Mouse (Mus musculus): Measurements from ENCODE around the gene Scamp2.

Gene Scamp2

GRCm38 (mm10) chr9:57550126-57550862, 10.4 kb upstream of the Scamp2 start:
- no peak for DNase-seq (ENCODE audit: low spot score)

DNA sequence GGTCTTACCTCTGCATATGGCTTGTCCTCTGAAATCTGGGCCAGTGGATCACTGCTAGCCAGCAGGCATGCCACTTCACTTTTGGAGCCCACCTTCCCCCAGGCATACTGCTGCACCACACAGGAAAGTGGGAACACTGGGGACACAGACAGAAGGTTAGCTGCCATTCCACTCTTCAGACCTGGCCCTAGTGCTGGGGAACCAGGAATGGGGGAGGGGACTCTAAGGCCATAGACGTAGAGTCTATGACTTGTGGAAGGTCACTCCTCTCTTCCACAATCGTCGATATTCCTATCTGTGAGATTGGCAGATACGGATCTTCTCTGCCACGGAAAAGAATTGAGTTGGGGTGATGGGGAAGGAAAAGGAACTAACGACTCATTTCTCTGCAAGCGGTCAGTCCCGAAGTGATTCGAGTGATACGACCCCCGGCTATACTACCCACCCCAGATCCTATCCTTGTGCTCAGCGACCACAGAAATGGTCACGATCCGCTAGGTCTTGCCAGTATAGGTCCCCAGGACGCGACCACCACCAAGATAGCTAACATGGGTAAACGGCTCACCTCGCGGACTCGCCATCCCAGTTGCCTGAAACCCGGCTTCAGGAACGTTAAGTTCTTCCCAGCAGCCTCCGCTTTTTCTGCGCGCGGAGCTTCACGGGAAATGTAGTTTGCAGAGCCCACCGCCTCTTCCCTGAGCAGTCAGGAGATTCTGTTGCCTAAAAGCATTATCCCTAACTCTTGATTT, 8.4 kb upstream of the Scamp2 start, which contains the start of gene Mpi:
Mpi (minus strand) TSS at position 625 of the 749 bp plus-strand sequence.
- peak; percentile 80 for DNase-seq (ENCODE audit: low spot score)

DNA sequence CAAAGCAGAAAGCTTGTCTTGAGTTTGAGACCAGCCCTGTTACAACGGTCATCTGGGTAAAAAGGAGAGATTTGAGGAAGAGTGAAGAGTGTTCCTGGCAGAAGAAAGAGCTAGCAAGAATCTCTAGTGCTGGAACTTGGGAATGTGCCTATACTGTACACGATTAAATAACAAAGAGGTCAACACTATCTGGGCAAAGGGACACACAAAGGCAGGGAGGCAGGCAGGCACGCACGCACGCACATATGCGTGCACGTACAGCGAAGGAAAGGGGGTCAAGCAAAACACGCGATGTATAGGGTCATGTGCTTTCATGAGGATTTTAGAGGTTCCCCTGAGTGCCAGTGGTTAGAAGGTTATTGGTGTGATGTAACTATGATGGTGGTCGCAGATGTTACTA, 7.6 kb upstream of the Scamp2 start:
- DNase-seq (ENCODE audit: low spot score) = no peak

- no peak for DNase-seq (ENCODE audit: low spot score)
Measured at GRCm38 (mm10) chr9:57554753-57555152, 6.0 kb upstream of the Scamp2 start.

- no peak for DNase-seq (ENCODE audit: low spot score)
Measured at GRCm38 (mm10) chr9:57557215-57557614, 3.5 kb upstream of the Scamp2 start.

DNA sequence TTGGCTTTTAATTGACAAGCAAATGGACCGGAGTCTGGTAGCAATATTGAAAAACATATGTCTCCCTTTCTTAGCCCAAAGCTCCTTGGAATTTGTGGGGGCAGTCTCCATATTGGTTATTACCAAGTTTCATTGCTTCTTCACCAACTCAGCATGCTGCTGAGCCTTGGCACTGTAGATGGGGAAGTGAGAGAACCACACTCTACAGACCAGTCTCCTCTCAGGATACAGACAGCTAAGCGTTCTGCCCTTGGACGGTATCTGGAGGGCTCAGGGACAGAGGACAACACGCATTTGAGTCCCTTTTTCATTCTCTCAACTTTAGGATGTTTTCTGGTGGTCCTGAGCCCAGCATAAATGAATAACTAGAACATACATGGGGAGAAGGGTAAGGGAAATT, 2.1 kb upstream of the Scamp2 start:
- no peak for DNase-seq (ENCODE audit: low spot score)

DNA sequence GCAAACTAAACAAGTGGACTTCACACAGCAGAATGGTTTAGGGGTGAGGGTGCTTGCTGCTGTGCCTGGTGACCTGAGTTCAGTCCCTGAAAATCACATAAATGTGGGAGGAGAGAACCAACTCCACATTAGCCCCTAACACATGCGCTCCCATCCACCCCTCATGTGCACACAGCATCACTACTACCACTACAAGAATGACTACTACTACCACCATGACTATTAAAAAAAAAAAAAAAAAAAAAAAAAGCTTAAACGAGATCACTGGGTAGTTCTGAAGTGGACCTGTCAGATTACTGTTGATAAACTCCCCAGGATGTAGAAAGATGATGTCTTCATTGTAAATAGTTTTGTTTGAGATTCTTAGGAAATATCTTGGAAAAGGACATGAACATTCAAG, 1.2 kb upstream of the Scamp2 start:
- no peak for DNase-seq (ENCODE audit: low spot score)

GRCm38 (mm10) chr9:57560263-57560662, 480 bp upstream of the Scamp2 start:
- DNase-seq (ENCODE audit: low spot score) = peak; percentile 25

DNA sequence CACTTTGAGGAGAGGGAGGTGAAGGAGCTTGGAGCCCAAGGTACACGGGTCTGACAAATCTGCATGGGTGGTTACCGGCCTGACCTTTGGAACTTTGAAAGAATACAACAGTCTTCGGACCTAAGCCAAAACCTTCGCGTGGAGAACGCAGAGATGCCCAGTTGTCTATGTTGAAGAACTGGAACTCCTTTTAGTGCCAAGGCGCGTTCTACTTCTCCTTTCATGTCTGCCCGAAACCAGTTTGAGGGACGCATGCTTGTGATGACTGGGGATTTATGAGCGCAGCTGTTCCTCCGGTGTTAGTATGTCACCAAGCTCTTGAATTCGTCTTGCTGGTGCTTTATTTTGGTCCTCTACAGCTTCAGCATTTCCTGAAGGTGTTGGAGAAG, 962 bp downstream of the Scamp2 start:
- DNase-seq (ENCODE audit: low spot score) = no peak

DNA sequence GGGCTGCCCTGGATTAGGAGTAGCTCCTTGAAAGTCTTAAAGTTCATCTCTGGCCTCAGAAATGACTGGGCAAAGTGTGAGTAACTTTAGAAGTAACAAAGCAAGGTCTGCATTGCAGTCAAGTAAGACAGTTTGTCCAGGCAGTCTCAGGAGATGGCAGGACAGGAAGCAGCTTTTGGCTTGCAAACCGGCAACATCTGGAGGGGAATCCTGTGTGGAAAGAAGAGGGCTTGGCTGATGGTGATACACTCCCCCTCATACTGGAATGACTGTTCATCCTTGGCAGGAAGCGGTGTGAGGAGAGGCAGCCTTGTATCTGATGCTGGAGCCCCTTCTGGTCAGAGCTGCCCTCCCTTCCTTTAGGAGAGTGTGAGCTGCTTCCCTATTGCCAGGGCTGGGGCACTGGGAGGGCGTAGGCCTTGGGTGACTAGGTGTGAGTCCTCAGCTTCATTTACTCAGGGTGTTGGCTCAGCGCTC, 2.2 kb downstream of the Scamp2 start:
- no peak for DNase-seq (ENCODE audit: low spot score)

- no peak for DNase-seq (ENCODE audit: low spot score)
Measured at GRCm38 (mm10) chr9:57564609-57565008, 3.9 kb downstream of the Scamp2 start.

DNA sequence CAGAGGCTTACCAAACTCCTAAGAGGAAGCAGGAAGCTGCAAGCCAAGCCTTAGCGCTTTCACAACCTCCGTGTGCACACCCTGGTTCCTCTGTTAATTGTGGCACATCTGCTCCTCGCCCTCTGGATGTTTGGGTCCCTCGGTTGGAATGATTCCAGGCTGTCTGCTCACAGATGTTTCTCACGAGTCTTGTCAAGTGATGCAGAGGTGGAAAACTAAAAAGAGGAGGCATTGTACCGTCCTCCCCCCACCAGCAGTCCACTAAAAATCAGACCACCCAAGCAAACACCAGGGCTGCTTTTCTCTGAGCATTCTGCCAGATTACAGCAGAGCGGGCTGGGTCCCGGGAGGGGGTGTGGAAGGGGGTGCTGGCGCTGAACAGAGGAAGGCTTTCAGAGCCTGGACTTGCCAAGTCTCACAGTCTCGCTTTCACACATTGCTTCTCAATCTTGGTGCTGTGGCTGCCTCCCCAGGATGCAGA, 5.0 kb downstream of the Scamp2 start:
- DNase-seq (ENCODE audit: low spot score) = no peak

DNA sequence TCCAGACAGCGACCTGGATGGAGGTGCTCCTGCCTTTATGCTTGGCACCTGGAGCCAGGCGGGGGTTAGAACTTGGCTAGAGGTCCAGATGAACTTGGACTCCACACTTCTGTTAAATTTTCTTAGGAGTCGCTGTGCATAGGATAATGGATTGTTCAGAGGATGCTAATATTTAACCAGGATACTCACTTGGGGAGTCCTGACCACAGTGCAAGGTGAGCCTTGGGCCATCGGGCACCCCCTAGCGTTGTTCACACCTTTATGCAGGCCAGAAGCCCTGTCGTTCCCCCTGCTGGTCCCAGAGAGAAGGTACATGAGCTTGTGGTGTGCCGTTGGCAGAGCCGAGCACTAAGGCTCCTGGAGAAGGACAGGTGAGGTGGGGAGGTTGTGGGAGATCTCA, 6.1 kb downstream of the Scamp2 start:
- no peak for DNase-seq (ENCODE audit: low spot score)

- no peak for DNase-seq (ENCODE audit: low spot score)
Measured at GRCm38 (mm10) chr9:57568500-57568899, 7.8 kb downstream of the Scamp2 start.

GRCm38 (mm10) chr9:57574397-57574796, 13.7 kb downstream of the Scamp2 start:
- no peak for DNase-seq (ENCODE audit: low spot score)

- DNase-seq (ENCODE audit: low spot score) = no peak
Measured at GRCm38 (mm10) chr9:57575577-57575976, 14.8 kb downstream of the Scamp2 start.

DNA sequence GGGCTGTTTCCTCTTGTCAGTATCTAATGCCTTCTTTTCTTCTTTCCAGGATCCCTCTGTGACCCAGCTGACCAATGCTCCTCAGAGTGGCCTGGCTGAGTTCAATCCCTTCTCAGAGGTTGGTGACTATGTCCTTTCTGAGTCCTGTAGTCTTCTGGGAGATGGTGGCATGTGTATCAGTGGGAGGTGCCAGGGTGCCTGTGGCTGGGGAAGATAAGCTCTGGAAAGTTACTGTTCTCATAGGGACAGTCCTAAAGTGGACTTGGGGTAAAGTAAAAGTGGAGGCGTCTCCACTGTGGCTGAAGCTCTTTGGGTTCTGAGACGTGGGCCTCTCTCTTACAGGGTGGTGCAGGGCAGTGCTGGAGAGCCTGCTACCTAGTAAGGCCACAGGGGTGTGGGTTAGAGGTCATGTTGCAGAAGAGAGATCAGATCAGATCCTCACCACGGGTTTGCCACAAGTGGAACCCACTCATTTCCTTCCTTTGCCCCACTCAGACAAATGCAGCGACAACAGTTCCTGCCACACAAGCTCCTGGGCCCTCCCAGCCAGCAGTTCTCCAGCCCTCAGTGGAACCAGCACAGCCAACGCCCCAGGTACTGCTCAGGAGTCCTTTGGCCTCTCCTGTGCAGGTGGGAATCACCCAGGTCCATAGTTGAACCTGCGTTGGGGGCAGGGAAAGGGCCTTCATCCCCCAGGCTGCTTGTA, 16.6 kb downstream of the Scamp2 start:
- no peak for DNase-seq (ENCODE audit: low spot score)

DNA sequence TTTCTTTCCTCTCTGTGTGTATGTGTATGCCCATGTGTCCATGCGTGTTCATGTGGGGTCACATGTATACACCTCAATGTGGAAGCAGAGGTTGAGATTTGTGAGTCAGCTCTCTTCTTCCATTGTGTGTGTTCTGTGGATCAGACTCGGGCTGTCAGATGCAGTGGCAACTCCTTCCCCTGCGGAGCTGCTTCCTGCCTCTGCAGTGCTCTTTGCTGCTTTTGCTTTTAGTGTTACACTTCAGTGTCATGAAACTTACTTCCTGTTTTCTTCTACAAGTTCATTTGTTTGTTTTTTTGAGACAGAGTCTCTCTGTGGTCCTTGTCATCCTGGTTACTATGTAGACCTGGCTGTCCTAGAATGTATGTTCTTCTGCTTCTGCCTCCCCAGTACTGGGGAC, 24.2 kb downstream of the Scamp2 start:
- no peak for DNase-seq (ENCODE audit: low spot score)

- peak; percentile 77 for DNase-seq (ENCODE audit: low spot score)
Measured at GRCm38 (mm10) chr9:57589224-57590126, 28.7 kb downstream of the Scamp2 start, which contains the start of gene Ulk3. Ulk3 (plus strand) TSS chr9:57589452.

- peak; percentile 67 for DNase-seq (ENCODE audit: low spot score)
Measured at GRCm38 (mm10) chr9:57590726-57591125, 30.0 kb downstream of the Scamp2 start.

DNA sequence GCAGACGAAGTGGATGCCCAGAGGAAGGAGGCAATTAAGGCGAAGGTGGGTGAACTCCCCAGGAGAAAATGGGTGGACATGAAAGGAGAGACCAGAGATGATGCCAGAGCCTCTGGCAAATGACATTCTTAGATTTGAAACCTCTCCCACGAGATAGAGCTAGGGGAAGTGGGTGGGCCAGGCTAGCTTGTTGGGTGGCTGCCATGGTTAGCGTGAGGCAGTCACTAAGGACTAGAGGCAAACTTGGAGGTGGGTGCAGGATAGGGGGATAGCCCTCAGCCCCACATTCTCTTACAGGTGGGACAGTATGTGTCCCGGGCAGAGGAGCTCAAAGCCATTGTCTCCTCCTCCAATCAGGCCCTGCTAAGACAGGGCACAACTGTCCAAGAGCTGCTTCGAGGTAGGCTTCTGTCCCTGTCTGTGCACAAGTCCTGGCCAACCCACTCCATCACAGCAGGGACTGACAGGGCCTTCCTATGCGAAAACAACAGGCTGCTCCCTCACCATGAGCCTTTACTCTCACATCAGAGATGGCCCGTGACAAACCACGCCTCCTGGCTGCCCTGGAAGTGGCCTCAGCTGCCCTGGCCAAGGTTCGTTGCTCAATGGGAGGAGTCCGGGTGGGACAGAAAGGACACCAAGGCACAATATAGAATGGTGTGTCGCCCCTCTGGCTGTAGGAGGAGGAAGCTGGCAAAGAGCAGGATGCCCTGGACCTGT, 32.9 kb downstream of the Scamp2 start:
- DNase-seq (ENCODE audit: low spot score) = no peak
